Mouse (Mus musculus) lung, postnatal 0 days (tissue): Measurements from ENCODE around the gene Fam129b. TPM values are rescaled to one million over a fixed set of nuclear protein-coding genes. Genes with fewer than 3 reads are reported as not detected.

Experiments
- ATAC-seq: fragments of 200-750 bp; cut with Nextera tagmentation; 2 replicates; pipeline ENCODE4 v1.8.0; 2017; ENCODE audit warnings: moderate library complexity
- DNase-seq: peaks from one replicate; pipeline ENCODE4 v3.0.0-alpha.2; 2016; ENCODE audit warnings: low spot score
- H3K27ac ChIP-seq: fragments of 300-500 bp; sonication (generic); 2 replicates; pipeline ENCODE4 v1.5.1; 2014; ENCODE audit warnings: antibody characterized with exemption, mild to moderate bottlenecking, low read length, mixed read lengths
- H3K27me3 ChIP-seq: fragments of 300-500 bp; sonication (generic); replicated peaks from 2 replicates; pipeline ENCODE4 v1.6.1; 2014; ENCODE audit warnings: low read length, mixed read lengths; ENCODE audit not compliant: insufficient read depth
- H3K36me3 ChIP-seq: fragments of 300-500 bp; sonication (generic); 2 replicates; pipeline ENCODE4 v1.6.1; 2014; ENCODE audit warnings: low read length, mixed read lengths; ENCODE audit not compliant: insufficient read depth
- H3K4me1 ChIP-seq: fragments of 300-500 bp; sonication (generic); 2 replicates; pipeline ENCODE4 v1.6.1; 2014; ENCODE audit warnings: antibody characterized with exemption, low read depth, low read length, mixed read lengths; ENCODE audit not compliant: insufficient read depth
- H3K4me2 ChIP-seq: fragments of 300-500 bp; sonication (generic); replicated peaks from 2 replicates; pipeline ENCODE4 v1.6.1; 2014; ENCODE audit warnings: low read depth, mild to moderate bottlenecking, low read length, moderate library complexity, mixed read lengths
- H3K4me3 ChIP-seq: fragments of 300-500 bp; sonication (generic); 2 replicates; pipeline ENCODE4 v1.5.1; 2014; ENCODE audit warnings: low read depth, low read length
- H3K9ac ChIP-seq: fragments of 300-500 bp; sonication (generic); replicated peaks from 2 replicates; pipeline ENCODE4 v1.6.1; 2014; ENCODE audit warnings: low read depth, mild to moderate bottlenecking
- H3K9me3 ChIP-seq: fragments of 300-500 bp; sonication (generic); 2 replicates; pipeline ENCODE4 v1.6.1; 2016; ENCODE audit warnings: low read length, mixed read lengths
- CTCF ChIP-seq: IDR thresholded peaks from 2 replicates; pipeline ENCODE4 v1.5.1; 2016; ENCODE audit warnings: antibody characterized with exemption, mild to moderate bottlenecking
- EP300 ChIP-seq: IDR thresholded peaks from 2 replicates; pipeline ENCODE4 v1.6.1; 2016; ENCODE audit warnings: antibody characterized with exemption, mild to moderate bottlenecking, control low read depth
- WGBS: fragments of 180-500 bp; shearing (Covaris S2); extraction: QIAGEN DNeasy Blood & Tissue Kit; methylation state at CpG from one replicate; pipeline ENCODE4 v1.1.7; 2014; 5-methylcytosine and 5-hydroxymethylcytosine counted together
- polyA plus RNA-seq: library from polyadenylated mRNA; unstranded; fragments of >200 nt; fragmentation: Nextera tagmentation; extraction: Ambion mirVana; gene quantifications from 2 replicates; pipeline ENCODE4 v1.2.1, GENCODE M21; 2015

Gene Fam129b
- polyA plus RNA-seq, 1 experiment from 2014 or later, result 121 TPM

DNA sequence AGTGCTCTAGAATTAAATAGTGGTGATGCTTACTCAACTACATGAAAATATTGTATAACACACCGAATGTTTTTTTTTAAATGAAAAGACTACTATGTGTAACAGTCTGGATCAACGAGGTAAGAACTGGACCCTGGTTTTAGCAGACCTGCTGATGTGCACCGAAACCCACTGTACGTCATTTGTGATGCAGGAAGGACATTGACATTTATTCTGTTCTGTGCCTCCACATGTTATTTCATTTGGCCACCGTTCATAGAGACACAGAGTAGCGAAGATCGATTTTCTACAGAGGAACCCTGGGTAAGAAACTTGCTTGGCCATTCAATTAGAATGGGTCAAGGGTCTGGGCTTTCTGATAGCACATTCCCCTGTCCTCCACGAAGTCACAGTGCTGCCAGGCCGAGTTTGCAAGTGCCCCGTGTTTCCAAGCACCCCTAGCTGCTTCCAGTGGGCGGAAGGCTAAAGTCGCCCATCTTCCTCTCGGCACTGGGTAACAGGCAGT, 90.3 kb downstream of the Fam129b start:
- 7% methylated on average over 13 of the region's 13 CpGs for WGBS
- ATAC-seq (no peak; the same call in 1 of the 2 replicates), DNase-seq (no peak)
- H3K4me1 ChIP-seq, result peaks cover 13% of the 10 kb centered on the region
- no peaks in the 10 kb centered on the region for H3K9me3 ChIP-seq
- peak overlapping the region; percentile 86 for H3K4me2 ChIP-seq
- H3K36me3 ChIP-seq, result peaks cover 3% of the 10 kb centered on the region; the same call in 1 of the 2 replicates
- TF ChIP-seq EP300, result no peak
- TF ChIP-seq CTCF, result no peak
- H3K27ac ChIP-seq, result peak overlapping the region; percentile 98
- H3K4me3 ChIP-seq, result peak overlapping the region; percentile 67
- H3K27me3 ChIP-seq, result no peaks in the 10 kb centered on the region
- H3K9ac ChIP-seq, result peak overlapping the region; percentile 70

DNA sequence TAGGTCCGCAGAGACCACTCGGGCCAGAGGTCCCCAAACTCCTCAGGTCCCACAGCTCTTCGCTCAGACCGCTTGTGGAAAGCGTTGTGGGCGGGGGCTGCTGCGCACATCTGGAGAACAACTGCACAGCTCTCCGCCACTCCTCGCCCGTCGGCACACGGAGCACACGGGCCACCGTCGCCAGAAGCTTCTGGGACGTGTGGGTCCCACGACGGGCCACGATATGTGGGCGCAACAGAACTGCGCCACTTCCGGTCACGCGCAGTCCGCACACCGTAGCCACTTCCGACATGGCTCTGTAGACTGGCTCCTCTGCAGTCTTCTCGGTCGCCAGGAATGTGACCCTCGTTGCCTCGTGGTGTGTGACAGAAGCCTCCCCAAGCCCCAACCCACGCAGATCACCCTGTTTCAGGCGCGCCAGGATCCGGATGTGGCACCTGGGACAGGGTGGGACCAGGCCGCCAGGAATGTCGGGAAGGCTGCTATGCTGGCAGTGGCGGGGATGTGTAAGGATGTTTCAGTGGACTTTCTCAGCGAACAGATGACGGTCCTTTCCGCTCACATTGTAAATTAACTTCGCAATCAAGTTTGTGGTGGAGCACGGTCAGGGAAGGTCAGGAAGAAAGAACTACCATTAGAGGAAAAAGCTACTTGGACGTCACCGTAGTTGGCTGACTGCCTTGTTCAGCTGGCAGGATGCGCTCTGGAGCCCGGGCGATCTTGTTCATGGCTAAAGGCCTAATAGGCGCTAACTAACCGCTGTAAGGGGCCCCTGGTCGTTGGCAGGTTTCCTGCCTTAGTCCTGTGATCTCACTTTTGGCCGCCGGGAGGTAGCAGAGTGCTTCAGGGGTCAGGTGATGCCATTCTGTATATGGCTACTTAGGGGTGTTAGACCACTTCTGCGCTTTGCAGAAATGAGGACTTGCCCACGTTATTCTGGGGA, 91.0 kb downstream of the Fam129b start:
- H3K36me3 ChIP-seq, result peaks cover 3% of the 10 kb centered on the region; the same call in 1 of the 2 replicates
- H3K9ac ChIP-seq, result peak overlapping the region; percentile 70
- peak overlapping the region; percentile 67 for H3K4me3 ChIP-seq
- DNase-seq (peak; percentile 94), ATAC-seq (peak; percentile 94)
- TF ChIP-seq CTCF, result peak; percentile 75
- TF ChIP-seq EP300, result peak; percentile 35
- H3K27me3 ChIP-seq, result no peaks in the 10 kb centered on the region
- WGBS, result under 1% methylated on average over 55 of the region's 55 CpGs
- peaks cover 12% of the 10 kb centered on the region for H3K4me1 ChIP-seq
- no peaks in the 10 kb centered on the region for H3K9me3 ChIP-seq
- H3K4me2 ChIP-seq, result peak overlapping the region; percentile 86
- H3K27ac ChIP-seq, result peak overlapping the region; percentile 98

DNA sequence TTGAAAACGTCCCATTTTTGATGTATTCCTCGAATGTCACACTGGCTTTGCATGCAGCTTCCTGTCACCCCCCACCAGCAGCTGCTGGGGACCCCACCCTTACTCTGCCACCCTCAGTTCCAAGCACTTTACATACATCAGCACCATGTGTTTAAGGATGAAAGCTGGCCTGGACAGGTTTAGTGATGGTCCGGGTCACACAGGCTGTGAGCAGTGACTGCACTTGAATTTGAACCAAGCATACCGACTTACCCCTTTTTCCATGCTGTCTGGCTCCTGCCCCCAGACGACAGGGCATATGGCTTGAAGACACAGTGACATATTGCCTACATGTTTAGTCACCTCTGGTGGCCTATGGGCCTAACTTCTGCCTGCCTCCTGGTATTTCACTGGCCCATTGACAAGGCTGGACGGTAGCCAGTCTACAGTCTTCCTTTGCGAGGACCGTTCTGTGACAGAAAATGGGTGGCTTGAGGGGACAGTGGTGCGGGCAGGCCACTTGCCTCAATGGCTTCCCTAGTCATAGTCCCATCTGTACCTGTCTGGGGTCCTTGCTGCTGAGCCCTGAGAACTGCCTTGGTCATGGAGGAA, 92.2 kb downstream of the Fam129b start:
- no peak for DNase-seq

DNA sequence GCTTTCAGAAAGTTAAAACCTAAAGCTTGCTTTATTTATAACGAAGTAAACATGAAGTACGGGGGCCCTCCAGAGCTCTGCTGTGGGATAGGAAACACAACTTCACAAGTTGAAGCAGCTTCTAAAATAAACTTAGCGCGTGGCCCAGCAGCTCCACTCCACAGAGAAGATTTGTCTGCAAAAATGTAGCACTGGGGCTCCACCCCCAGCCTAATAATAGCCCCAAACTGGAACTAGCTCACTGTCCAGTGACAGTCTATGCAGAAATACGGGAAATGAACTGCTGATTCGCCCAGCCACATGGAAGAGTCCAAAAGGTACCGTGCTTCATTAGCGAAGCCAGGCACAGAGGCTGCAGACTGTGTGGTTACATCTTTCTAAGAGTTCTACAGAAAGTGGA, 93.4 kb downstream of the Fam129b start:
- no peak for ATAC-seq

More for the DNA sequence above, 92.2 kb downstream of the Fam129b start:
- no peak for ATAC-seq
- peaks cover 3% of the 10 kb centered on the region for H3K36me3 ChIP-seq
- TF ChIP-seq EP300, result no peak
- no peak for TF ChIP-seq CTCF
- no peaks in the 10 kb centered on the region for H3K9me3 ChIP-seq
- 78% methylated on average over 9 of the region's 9 CpGs for WGBS
- H3K4me2 ChIP-seq, result 0 out of 2 replicates have a peak overlapping the region, but pooled peaks have one; percentile 86
- no peaks in the 10 kb centered on the region for H3K27me3 ChIP-seq
- no peak overlapping the region; the same call in 1 of the 2 replicates for H3K27ac ChIP-seq
- H3K4me1 ChIP-seq, result peaks cover 6% of the 10 kb centered on the region; the same call in 1 of the 2 replicates
- no peak overlapping the region for H3K4me3 ChIP-seq
- no peak overlapping the region for H3K9ac ChIP-seq

DNA sequence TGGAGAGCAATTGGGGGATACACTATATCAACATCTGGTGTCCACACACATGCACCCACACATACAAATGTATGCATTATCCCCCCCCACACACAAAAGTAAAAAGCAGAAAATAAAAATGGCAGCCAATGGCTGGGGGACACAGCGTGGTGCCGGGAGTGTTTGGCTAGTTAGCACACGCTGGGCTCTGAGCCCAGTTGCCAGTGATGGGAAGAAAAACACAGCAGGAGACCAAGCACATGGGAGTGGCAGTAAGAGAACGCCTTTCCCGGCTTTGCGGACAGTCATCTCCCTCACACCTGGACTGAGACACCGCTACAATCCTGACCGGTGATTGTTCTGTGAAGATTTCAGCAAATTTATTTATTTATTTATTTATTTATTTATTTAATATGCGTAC, 95.3 kb downstream of the Fam129b start:
- Histone ChIP-seq H3K4me3 (no peak overlapping the region), H3K27me3 (no peaks in the 10 kb centered on the region), H3K9me3 (no peaks in the 10 kb centered on the region), H3K36me3 (peaks cover 3% of the 10 kb centered on the region; the same call in 1 of the 2 replicates), H3K4me1 (peaks cover 6% of the 10 kb centered on the region; the same call in 1 of the 2 replicates), H3K4me2 (no peak overlapping the region), H3K9ac (no peak overlapping the region), H3K27ac (no peak overlapping the region)
- no peak for DNase-seq
- WGBS, result 52% methylated on average over 9 of the region's 9 CpGs
- no peak for ATAC-seq
- TF ChIP-seq CTCF (no peak), EP300 (no peak)

More for the DNA sequence above, 93.4 kb downstream of the Fam129b start:
- DNase-seq, result no peak
- Histone ChIP-seq H3K36me3 (peaks cover 2% of the 10 kb centered on the region; the same call in 1 of the 2 replicates), H3K9ac (no peak overlapping the region), H3K9me3 (no peaks in the 10 kb centered on the region), H3K27me3 (no peaks in the 10 kb centered on the region), H3K4me1 (peaks cover 6% of the 10 kb centered on the region; the same call in 1 of the 2 replicates), H3K4me3 (no peak overlapping the region), H3K27ac (no peak overlapping the region), H3K4me2 (no peak overlapping the region)
- WGBS, result 74% methylated on average over 8 of the region's 8 CpGs
- no peak for TF ChIP-seq EP300
- no peak for TF ChIP-seq CTCF

DNA sequence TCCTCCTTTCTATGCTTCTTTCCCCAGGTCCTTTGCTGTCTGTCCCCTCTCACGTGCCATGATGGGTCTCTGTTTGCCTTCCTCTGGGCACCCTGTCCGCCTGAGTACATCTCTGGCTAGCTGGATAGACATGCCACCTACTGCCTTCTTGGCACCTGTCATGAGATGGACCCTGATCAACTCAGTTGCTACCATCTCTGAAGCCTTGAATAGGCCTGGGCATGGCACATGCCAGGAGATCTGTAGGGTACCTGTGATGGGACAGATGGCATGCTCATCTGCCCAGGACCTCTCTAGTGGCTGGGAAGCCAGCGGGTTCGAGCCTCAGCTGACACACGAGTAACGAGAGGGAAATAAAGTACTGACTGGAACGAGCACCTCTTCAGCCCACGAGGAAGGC, 98.3 kb downstream of the Fam129b start:
- Histone ChIP-seq H3K27me3 (no peaks in the 10 kb centered on the region), H3K9ac (no peak overlapping the region), H3K9me3 (no peaks in the 10 kb centered on the region), H3K4me2 (no peak overlapping the region), H3K4me3 (no peak overlapping the region), H3K36me3 (peaks cover 3% of the 10 kb centered on the region; the same call in 1 of the 2 replicates), H3K27ac (no peak overlapping the region), H3K4me1 (no peaks in the 10 kb centered on the region)
- 88% methylated on average over 8 of the region's 8 CpGs for WGBS
- DNase-seq (no peak), ATAC-seq (no peak)
- TF ChIP-seq EP300, result no peak
- TF ChIP-seq CTCF, result no peak

Other genes starting within 250 kb of the Fam129b start
- 118 and 130 TPM in 2 replicates for gene Eng, start 229.5 kb upstream of the Fam129b start, polyA plus RNA-seq
- gene Fpgs, start 172.0 kb upstream of the Fam129b start, polyA plus RNA-seq, result 12.6 and 15.6 TPM in 2 replicates
- 62.8 and 68.7 TPM in 2 replicates for gene Cdk9, start 163.0 kb upstream of the Fam129b start, polyA plus RNA-seq
- 51.8 and 53.5 TPM in 2 replicates for gene Sh2d3c, start 155.1 kb upstream of the Fam129b start, polyA plus RNA-seq
- 0.30 TPM in 2 replicates for gene 6330409D20Rik, start 135.1 kb upstream of the Fam129b start, polyA plus RNA-seq
- 60.9 and 63.5 TPM in 2 replicates for gene Tor2a, start 118.9 kb upstream of the Fam129b start, polyA plus RNA-seq
- gene Ttc16, start 100.5 kb upstream of the Fam129b start, polyA plus RNA-seq, result 1.8 and 2.4 TPM in 2 replicates
- 2.9 and 3.3 TPM in 2 replicates for gene Ptrh1, start 100.3 kb upstream of the Fam129b start, polyA plus RNA-seq
- 2.2 and 5.2 TPM in 2 replicates for gene Cfap157, start 91.7 kb upstream of the Fam129b start, polyA plus RNA-seq
- 22.2 and 22.4 TPM in 2 replicates for gene Stxbp1, start 28.9 kb upstream of the Fam129b start, polyA plus RNA-seq
- gene Rpl12, start 85.4 kb downstream of the Fam129b start, polyA plus RNA-seq, result 78.4 and 82.5 TPM in 2 replicates
- gene Lrsam1, start 85.5 kb downstream of the Fam129b start, polyA plus RNA-seq, result 5.8 and 6.3 TPM in 2 replicates
- gene Slc2a8, start 106.0 kb downstream of the Fam129b start, polyA plus RNA-seq, result 19.5 and 20.1 TPM in 2 replicates